Comparison of ENCODE assay signal across 19 mouse cellular contexts in the genomic region with DNA sequence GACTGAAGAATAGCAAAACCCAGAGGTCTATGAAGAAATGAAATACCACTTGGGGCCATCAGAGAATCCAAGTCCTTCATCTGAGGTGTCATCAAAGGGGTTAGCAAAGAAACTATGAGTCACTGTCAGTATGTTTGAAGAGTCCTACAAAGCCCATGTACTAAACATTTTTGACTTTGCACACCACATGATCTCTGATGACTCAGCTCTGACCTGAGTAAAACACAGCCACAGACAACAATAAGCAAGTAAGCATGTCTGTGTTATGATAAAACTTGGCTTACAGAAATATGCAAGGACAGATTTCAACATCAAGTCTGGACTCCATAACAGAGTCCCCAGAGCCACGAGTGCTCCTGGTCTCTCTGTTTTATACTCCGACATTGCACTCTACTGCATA. TPM values are rescaled to one million over a fixed set of nuclear protein-coding genes. Genes with fewer than 3 reads are reported as not detected.
DNase-seq lines count a peak whose midpoint lies in the region; ATAC-seq and TF ChIP-seq lines count a peak whose summit lies in the region.
"Had no signal": no experiment of that assay in that cellular context is flagged by ENCODE, and none has a peak within 500 bp of the region (broad histone marks: within the 10 kb centered on the region; RNA-seq: fewer than 3 reads in every experiment).

No protein-coding gene starts in this region.

- H3K27me3 ChIP-seq in liver, embryonic 15.5 days: no peaks in the 10 kb centered on the region
- no peaks in the 10 kb centered on the region for H3K27me3 ChIP-seq in liver, embryonic 12.5 days (replicated peaks)
- no peaks in the 10 kb centered on the region for H3K27me3 ChIP-seq in Patski
- H3K27me3 ChIP-seq in intestine, embryonic 16.5 days (replicated peaks; ENCODE audit: control insufficient read depth, insufficient read depth, low read length): no peaks in the 10 kb centered on the region
- no peaks in the 10 kb centered on the region for H3K27me3 ChIP-seq in midbrain, postnatal 0 days (ENCODE audit: insufficient read depth, low read length)
- H3K27me3 ChIP-seq: CH12.LX; embryonic facial prominence, embryonic 12.5 days; hindbrain, embryonic 15.5 days had no signal

- in situ Hi-C loops in Patski (cut with MboI; ENCODE audit: low pct_unique_long_range_greater_than_20kb): no loop called here

- ATAC-seq in liver, embryonic 15.5 days (ENCODE audit: insufficient read depth): 0 out of 2 replicates have a peak, but pooled peaks have one; percentile 15
- no peak for ATAC-seq in liver, embryonic 12.5 days
- ATAC-seq in Patski: peak; percentile 69
- peak; percentile 85 for ATAC-seq in intestine, embryonic 16.5 days
- ATAC-seq in cerebellum, adult (ENCODE audit: insufficient number of reproducible peaks, low FRiP score, low TSS enrichment): no peak
- ATAC-seq in midbrain, postnatal 0 days (ENCODE audit: low FRiP score): no peak

- TF ChIP-seq CTCF in Patski (IDR thresholded peaks at IDR 0.05): no peak
- TF ChIP-seq CTCF in midbrain, postnatal 0 days (IDR thresholded peaks at IDR 0.05): no peak

- H3K4me2 ChIP-seq in liver, embryonic 15.5 days: no peak overlapping the region
- no peak overlapping the region for H3K4me2 ChIP-seq in liver, embryonic 12.5 days
- no peak overlapping the region for H3K4me2 ChIP-seq in intestine, embryonic 16.5 days (ENCODE audit: low read depth, low read length)
- no peak overlapping the region for H3K4me2 ChIP-seq in midbrain, postnatal 0 days (ENCODE audit: low read depth, low read length, poor library complexity, severe bottlenecking)
- H3K4me2 ChIP-seq: embryonic facial prominence, embryonic 12.5 days; hindbrain, embryonic 15.5 days; midbrain, embryonic 11.5 days had no signal

- POLR2A ChIA-PET in Patski (lab: Charles Lee): interaction anchor here (0.5 kb wide), 1 partner anchor 14 kb away, joined by 7 read pairs; no protein-coding TSS in a partner anchor

- peaks cover 52% of the 10 kb centered on the region for H3K36me3 ChIP-seq in liver, embryonic 15.5 days (replicated peaks)
- H3K36me3 ChIP-seq in liver, embryonic 12.5 days: peaks cover 76% of the 10 kb centered on the region
- H3K36me3 ChIP-seq in intestine, embryonic 16.5 days (ENCODE audit: control insufficient read depth, insufficient read depth, low read length): no peaks in the 10 kb centered on the region; the same call in 1 of the 2 replicates
- H3K36me3 ChIP-seq in midbrain, postnatal 0 days (ENCODE audit: insufficient read depth, low read length): peaks cover 62% of the 10 kb centered on the region

- H3K9ac ChIP-seq in liver, embryonic 15.5 days: no peak overlapping the region
- H3K9ac ChIP-seq in liver, embryonic 12.5 days: no peak overlapping the region
- H3K9ac ChIP-seq in intestine, embryonic 16.5 days (ENCODE audit: low read depth, low read length): no peak overlapping the region
- no peak overlapping the region for H3K9ac ChIP-seq in midbrain, postnatal 0 days (replicated peaks; ENCODE audit: low read length, poor library complexity, severe bottlenecking)
- H3K9ac ChIP-seq: embryonic facial prominence, embryonic 12.5 days; hindbrain, embryonic 15.5 days had no signal

- peak; percentile 35 for DNase-seq in Patski (ENCODE audit: low read depth, low spot score)
- no peak for DNase-seq in ovary, postnatal 10 days (ENCODE audit: low spot score)
- no peak for DNase-seq in midbrain, postnatal 0 days (ENCODE audit: low spot score)
- DNase-seq: cerebellum, adult 18-20 months; gastrocnemius, postnatal 36 days; heart, postnatal 14 days; lung, postnatal 10 days; thymus, postnatal 4 days had no signal

- no peak overlapping the region for H3K4me3 ChIP-seq in liver, embryonic 15.5 days (replicated peaks)
- no peak overlapping the region for H3K4me3 ChIP-seq in liver, embryonic 12.5 days
- no peak overlapping the region for H3K4me3 ChIP-seq in intestine, embryonic 16.5 days (ENCODE audit: low read length)
- no peak overlapping the region for H3K4me3 ChIP-seq in midbrain, postnatal 0 days (ENCODE audit: low read depth, low read length)
- H3K4me3 ChIP-seq: embryonic facial prominence, embryonic 12.5 days; forebrain, embryonic 10.5 days; heart, embryonic 10.5 days; hindbrain, embryonic 15.5 days had no signal

- 66% methylated on average over 2 of the region's 2 CpGs for WGBS in liver, embryonic 15.5 days (ENCODE audit: insufficient replicate concordance)
- WGBS in liver, embryonic 12.5 days (ENCODE audit: insufficient replicate concordance): 87% methylated on average over 2 of the region's 2 CpGs
- WGBS in intestine, embryonic 16.5 days: 77% methylated on average over 2 of the region's 2 CpGs
- WGBS in midbrain, postnatal 0 days: 99% methylated on average over 2 of the region's 2 CpGs

- CTCF ChIA-PET in Patski (lab: Charles Lee): interaction anchor here (1.2 to 1.5 kb wide), 3 partner anchors 9 to 22 kb away, joined by 3 to 4 read pairs (median 4); no protein-coding TSS in a partner anchor

- no peaks in the 10 kb centered on the region for H3K9me3 ChIP-seq in liver, embryonic 15.5 days (replicated peaks)
- H3K9me3 ChIP-seq in liver, embryonic 12.5 days (replicated peaks): no peaks in the 10 kb centered on the region
- no peaks in the 10 kb centered on the region for H3K9me3 ChIP-seq in intestine, embryonic 16.5 days (ENCODE audit: control insufficient read depth, low read length)
- H3K9me3 ChIP-seq in midbrain, postnatal 0 days (ENCODE audit: low read length): no peaks in the 10 kb centered on the region
- H3K9me3 ChIP-seq: embryonic facial prominence, embryonic 12.5 days; forebrain, embryonic 10.5 days; heart, embryonic 10.5 days; hindbrain, embryonic 15.5 days had no signal

- no peak overlapping the region for H3K27ac ChIP-seq in liver, embryonic 15.5 days (replicated peaks)
- H3K27ac ChIP-seq in liver, embryonic 12.5 days: no peak overlapping the region
- H3K27ac ChIP-seq in intestine, embryonic 16.5 days (ENCODE audit: low read length): peak overlapping the region; percentile 74
- no peak overlapping the region for H3K27ac ChIP-seq in midbrain, postnatal 0 days (ENCODE audit: low read depth, low read length)
- H3K27ac ChIP-seq: embryonic facial prominence, embryonic 12.5 days; forebrain, embryonic 10.5 days; heart, embryonic 10.5 days; hindbrain, embryonic 15.5 days had no signal

- no peaks in the 10 kb centered on the region for H3K4me1 ChIP-seq in liver, embryonic 15.5 days (replicated peaks)
- H3K4me1 ChIP-seq in liver, embryonic 12.5 days: no peaks in the 10 kb centered on the region
- peaks cover 9% of the 10 kb centered on the region; the same call in 1 of the 2 replicates for H3K4me1 ChIP-seq in intestine, embryonic 16.5 days (ENCODE audit: control insufficient read depth, insufficient read depth, low read length)
- H3K4me1 ChIP-seq in midbrain, postnatal 0 days (ENCODE audit: insufficient read depth, low read length): no peaks in the 10 kb centered on the region
- H3K4me1 ChIP-seq: embryonic facial prominence, embryonic 12.5 days; forebrain, embryonic 10.5 days; heart, embryonic 10.5 days; hindbrain, embryonic 15.5 days had no signal

RNA-seq across cellular contexts. Expression of gene Tmem87b, which starts 15.1 kb away (rescaled TPM):
- polyA plus RNA-seq in liver, embryonic 15.5 days (2015; fragmentation: Nextera tagmentation; extraction: Ambion mirVana): 8.7 and 8.8 TPM in 2 replicates
- 9.5 and 9.9 TPM in 2 replicates for polyA plus RNA-seq in liver, embryonic 12.5 days (2016; fragmentation: Nextera tagmentation; extraction: Ambion mirVana)
- 32.1 TPM for polyA plus RNA-seq in Patski (2021)
- 54.6 and 62.4 TPM in 2 replicates for polyA plus RNA-seq in intestine, embryonic 16.5 days (2015; fragmentation: Nextera tagmentation; extraction: Ambion mirVana)
- 27.7 and 32.3 TPM in 2 replicates for total RNA-seq in midbrain, postnatal 0 days (2014; rRNA removed)
- polyA plus RNA-seq in midbrain, postnatal 0 days (2015; fragmentation: Nextera tagmentation; extraction: Ambion mirVana): 34.8 and 35.7 TPM in 2 replicates

RNA-seq across cellular contexts. Expression of gene Fbln7, which starts 29.7 kb away (rescaled TPM):
- polyA plus RNA-seq in liver, embryonic 15.5 days (2015; fragmentation: Nextera tagmentation; extraction: Ambion mirVana): 0.35 and 0.40 TPM in 2 replicates
- 0.38 and 0.53 TPM in 2 replicates for polyA plus RNA-seq in liver, embryonic 12.5 days (2016; fragmentation: Nextera tagmentation; extraction: Ambion mirVana)
- 9.4 TPM for polyA plus RNA-seq in Patski (2021)
- polyA plus RNA-seq in intestine, embryonic 16.5 days (2015; fragmentation: Nextera tagmentation; extraction: Ambion mirVana): 12.4 and 13.3 TPM in 2 replicates
- total RNA-seq in midbrain, postnatal 0 days (2014; rRNA removed): 3.2 and 6.3 TPM in 2 replicates
- polyA plus RNA-seq in midbrain, postnatal 0 days (2015; fragmentation: Nextera tagmentation; extraction: Ambion mirVana): 4.2 and 4.8 TPM in 2 replicates
- total RNA-seq: CH12.LX; neutrophil, adult 5-6 weeks had no signal

Comparison
In these comparisons a context has a peak if more than half of its experiments do, and no peak if none do; other contexts are left out.
1. ATAC-seq: peak in liver, embryonic 15.5 days (single experiment), Patski (single experiment) and intestine, embryonic 16.5 days (single experiment); none in liver, embryonic 12.5 days (single experiment), cerebellum, adult (single experiment) and midbrain, postnatal 0 days (single experiment).